Mouse (Mus musculus) midbrain, postnatal 0 days (tissue): ENCODE measurements around the gene Dnah11. TPM values are rescaled to one million over a fixed set of nuclear protein-coding genes. Genes with fewer than 3 reads are reported as not detected.

Experiments
- ATAC-seq: fragments of 200-750 bp; cut with Nextera tagmentation; 2 replicates; pipeline ENCODE4 v1.8.0; 2017; ENCODE audit warnings: moderate number of reproducible peaks, mild to moderate bottlenecking, moderate TSS enrichment, moderate library complexity; ENCODE audit not compliant: low FRiP score
- DNase-seq: peaks from one replicate; pipeline ENCODE4 v3.0.0-alpha.2; 2015; ENCODE audit warnings: low spot score
- H3K27ac ChIP-seq: fragments of 300-500 bp; sonication (generic); 2 replicates; pipeline ENCODE4 v1.5.1; 2014; ENCODE audit warnings: low read depth, mild to moderate bottlenecking, low read length, mixed read lengths
- H3K27me3 ChIP-seq: fragments of 300-500 bp; sonication (generic); 2 replicates; pipeline ENCODE4 v1.6.1; 2014; ENCODE audit warnings: low read length, control low read depth, mixed read lengths; ENCODE audit not compliant: insufficient read depth
- H3K36me3 ChIP-seq: fragments of 300-500 bp; sonication (generic); 2 replicates; pipeline ENCODE4 v1.6.1; 2014; ENCODE audit warnings: low read length, control low read depth, mixed read lengths; ENCODE audit not compliant: insufficient read depth
- H3K4me1 ChIP-seq: fragments of 300-500 bp; sonication (generic); 2 replicates; pipeline ENCODE4 v1.6.1; 2014; ENCODE audit warnings: mild to moderate bottlenecking, control low read depth, antibody characterized with exemption, low read length, mixed read lengths; ENCODE audit not compliant: insufficient read depth
- H3K4me2 ChIP-seq: fragments of 300-500 bp; sonication (generic); 2 replicates; pipeline ENCODE4 v1.6.1; 2014; ENCODE audit warnings: low read depth, mild to moderate bottlenecking, low read length, mixed read lengths; ENCODE audit not compliant: poor library complexity, severe bottlenecking
- H3K4me3 ChIP-seq: fragments of 300-500 bp; sonication (generic); 2 replicates; pipeline ENCODE4 v1.5.1; 2014; ENCODE audit warnings: low read depth, mild to moderate bottlenecking, low read length, moderate library complexity
- H3K9ac ChIP-seq: fragments of 300-500 bp; sonication (generic); replicated peaks from 2 replicates; pipeline ENCODE4 v1.6.1; 2014; ENCODE audit warnings: mild to moderate bottlenecking, low read length, moderate library complexity, mixed read lengths; ENCODE audit not compliant: poor library complexity, severe bottlenecking
- H3K9me3 ChIP-seq: fragments of 300-500 bp; sonication (generic); 2 replicates; pipeline ENCODE4 v1.6.1; 2016; ENCODE audit warnings: low read length, control low read depth
- CTCF ChIP-seq: IDR thresholded peaks from 2 replicates; pipeline ENCODE4 v1.5.1; 2016; ENCODE audit warnings: antibody characterized with exemption, mild to moderate bottlenecking
- WGBS: fragments of 180-500 bp; shearing (Covaris S2); extraction: QIAGEN DNeasy Blood & Tissue Kit; methylation state at CpG from one replicate; pipeline ENCODE4 v1.1.7; 2014; 5-methylcytosine and 5-hydroxymethylcytosine counted together
- polyA plus RNA-seq: library from polyadenylated mRNA; unstranded; fragments of >200 nt; fragmentation: Nextera tagmentation; extraction: Ambion mirVana; gene quantifications from 2 replicates; pipeline ENCODE4 v1.2.1, GENCODE M21; 2015
- total RNA-seq: library from RNA; depleted of rRNA; stranded (reverse); fragments of >200 nt; gene quantifications from 2 replicates; pipeline ENCODE4 v1.2.3, GENCODE M21; 2014

Dnah11 gene
- total and polyA plus RNA-seq, 2 experiments from 2014 or later = 0.25 to 1.4 TPM

DNA sequence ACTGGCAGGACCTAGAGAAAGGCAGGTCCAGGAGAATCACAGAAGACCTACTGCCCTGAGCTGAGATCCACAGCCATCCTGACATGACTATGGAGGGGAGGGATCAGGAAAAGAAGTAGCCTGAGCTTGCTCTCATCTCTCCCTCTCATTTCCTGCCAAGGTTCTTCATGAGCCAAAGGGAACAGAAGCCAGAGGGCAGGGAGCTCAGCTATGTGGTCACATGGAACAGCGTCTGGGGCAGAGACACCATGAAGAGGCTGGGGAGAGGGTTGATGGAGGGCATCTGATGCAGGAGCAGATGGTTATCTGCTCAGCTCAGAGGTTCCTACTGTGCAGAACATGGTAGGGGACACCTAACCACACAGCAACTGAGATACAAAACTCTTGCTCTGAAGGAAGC, 163.9 kb downstream of the Dnah11 start:
- Histone ChIP-seq H3K4me2 (no peak overlapping the region), H3K36me3 (no peaks in the 10 kb centered on the region), H3K4me3 (no peak overlapping the region), H3K9me3 (no peaks in the 10 kb centered on the region), H3K9ac (no peak overlapping the region), H3K27me3 (no peaks in the 10 kb centered on the region), H3K4me1 (no peaks in the 10 kb centered on the region), H3K27ac (no peak overlapping the region)
- 90% methylated on average over 1 of the region's 1 CpGs for WGBS
- ATAC-seq (no peak), DNase-seq (no peak)
- no peak for TF ChIP-seq CTCF

DNA sequence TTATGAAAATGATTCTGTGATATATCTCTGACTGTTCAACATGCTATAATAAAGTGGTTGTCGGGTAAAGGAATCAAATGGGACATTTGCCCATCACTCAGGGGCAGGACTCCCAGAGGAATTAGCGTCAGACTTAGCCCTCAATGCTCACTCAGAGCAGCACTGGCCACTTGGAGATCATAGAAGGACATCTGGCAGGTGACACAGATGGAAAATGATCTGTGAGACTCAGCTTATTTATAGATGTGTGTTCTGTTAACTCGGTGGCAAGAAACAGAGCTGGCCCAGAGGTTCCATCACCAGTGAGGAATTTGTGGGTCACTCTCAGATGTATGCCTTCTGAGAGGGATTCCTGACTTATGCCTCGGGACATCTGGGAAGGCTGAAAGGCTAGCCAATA, 173.1 kb downstream of the Dnah11 start:
- Histone ChIP-seq H3K9me3 (no peaks in the 10 kb centered on the region), H3K4me2 (no peak overlapping the region), H3K4me3 (no peak overlapping the region), H3K9ac (no peak overlapping the region), H3K27ac (no peak overlapping the region), H3K4me1 (no peaks in the 10 kb centered on the region), H3K27me3 (no peaks in the 10 kb centered on the region), H3K36me3 (no peaks in the 10 kb centered on the region)
- ATAC-seq (no peak), DNase-seq (no peak)
- no peak for TF ChIP-seq CTCF
- 82% methylated on average over 4 of the region's 4 CpGs for WGBS

DNA sequence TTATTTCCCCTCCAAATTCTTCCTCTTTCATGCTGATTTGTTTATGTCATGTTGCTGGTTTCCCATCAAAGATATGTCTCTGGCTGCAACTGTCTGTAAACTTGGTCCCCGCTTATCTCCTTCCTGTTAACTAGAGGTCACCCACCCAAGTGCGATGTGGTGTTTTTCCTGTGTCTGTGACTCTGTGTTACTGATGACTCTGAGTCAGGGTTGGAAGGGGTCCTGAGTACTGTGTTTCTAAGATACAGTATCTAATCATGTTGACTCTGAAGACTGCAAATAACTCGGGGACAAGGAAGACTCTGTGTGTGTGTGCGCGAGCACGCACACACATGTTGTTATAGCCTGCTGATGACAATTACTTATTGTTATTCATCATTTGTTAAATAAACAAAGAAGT, 179.9 kb downstream of the Dnah11 start:
- TF ChIP-seq CTCF = no peak
- H3K4me3 ChIP-seq = no peak overlapping the region

DNA sequence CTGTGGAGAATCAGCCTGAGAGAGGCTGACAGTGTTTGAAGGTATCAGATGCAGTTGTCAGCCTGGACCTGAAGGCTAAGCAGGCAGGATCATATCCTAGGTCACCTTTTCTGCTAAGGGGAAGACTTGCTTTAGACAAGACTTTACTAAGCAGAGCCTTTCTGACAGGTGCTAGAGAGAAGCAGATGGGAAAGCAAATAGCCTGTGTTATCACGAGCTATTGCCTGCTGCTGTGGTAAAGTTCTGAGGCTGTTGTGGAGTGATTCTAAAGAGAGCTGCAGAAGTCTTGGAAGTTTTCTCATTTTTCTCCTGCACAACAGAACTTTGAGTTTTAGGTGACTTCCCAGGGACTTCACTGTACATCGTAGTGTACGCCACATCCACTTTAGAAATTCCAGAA, 185.0 kb downstream of the Dnah11 start:
- ATAC-seq = no peak
- Histone ChIP-seq H3K4me2 (no peak overlapping the region), H3K4me1 (no peaks in the 10 kb centered on the region), H3K36me3 (no peaks in the 10 kb centered on the region), H3K27me3 (no peaks in the 10 kb centered on the region), H3K9me3 (no peaks in the 10 kb centered on the region), H3K9ac (no peak overlapping the region), H3K4me3 (no peak overlapping the region), H3K27ac (no peak overlapping the region)
- TF ChIP-seq CTCF = no peak
- DNase-seq = no peak
- 93% methylated on average over 3 of the region's 3 CpGs for WGBS

More for the DNA sequence above, 179.9 kb downstream of the Dnah11 start:
- no peak overlapping the region for H3K27ac ChIP-seq
- H3K27me3 ChIP-seq = no peaks in the 10 kb centered on the region
- no peaks in the 10 kb centered on the region for H3K36me3 ChIP-seq
- ATAC-seq = no peak
- WGBS = 90% methylated on average over 6 of the region's 6 CpGs
- DNase-seq = no peak
- H3K4me2 ChIP-seq = no peak overlapping the region
- no peaks in the 10 kb centered on the region for H3K9me3 ChIP-seq
- no peak overlapping the region for H3K9ac ChIP-seq
- H3K4me1 ChIP-seq = no peaks in the 10 kb centered on the region

DNA sequence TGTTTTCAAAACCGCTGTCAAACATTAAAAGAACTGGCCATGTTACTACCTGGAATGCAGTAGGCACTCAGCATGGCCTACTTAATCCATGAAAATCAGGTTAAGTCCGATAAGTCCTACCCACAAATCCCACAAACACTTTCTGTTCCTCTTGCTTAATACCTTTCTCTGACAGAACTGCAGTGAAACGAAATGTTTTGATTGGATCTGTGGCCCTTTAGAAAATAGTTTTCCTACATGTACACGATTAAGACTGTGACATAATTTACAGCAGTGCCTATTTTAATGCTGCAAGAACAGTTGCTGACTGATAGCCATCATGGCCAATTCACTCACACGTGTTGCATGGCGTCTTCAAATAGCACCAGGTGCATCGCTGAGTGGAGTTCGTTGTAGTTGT, 186.9 kb downstream of the Dnah11 start:
- ATAC-seq (no peak), DNase-seq (no peak)
- H3K4me1 ChIP-seq = no peaks in the 10 kb centered on the region
- WGBS = 86% methylated on average over 8 of the region's 8 CpGs
- H3K9me3 ChIP-seq = no peaks in the 10 kb centered on the region
- no peak overlapping the region for H3K27ac ChIP-seq
- H3K4me2 ChIP-seq = no peak overlapping the region
- no peak overlapping the region for H3K9ac ChIP-seq
- H3K27me3 ChIP-seq = no peaks in the 10 kb centered on the region
- TF ChIP-seq CTCF = no peak
- H3K4me3 ChIP-seq = no peak overlapping the region
- H3K36me3 ChIP-seq = no peaks in the 10 kb centered on the region

DNA sequence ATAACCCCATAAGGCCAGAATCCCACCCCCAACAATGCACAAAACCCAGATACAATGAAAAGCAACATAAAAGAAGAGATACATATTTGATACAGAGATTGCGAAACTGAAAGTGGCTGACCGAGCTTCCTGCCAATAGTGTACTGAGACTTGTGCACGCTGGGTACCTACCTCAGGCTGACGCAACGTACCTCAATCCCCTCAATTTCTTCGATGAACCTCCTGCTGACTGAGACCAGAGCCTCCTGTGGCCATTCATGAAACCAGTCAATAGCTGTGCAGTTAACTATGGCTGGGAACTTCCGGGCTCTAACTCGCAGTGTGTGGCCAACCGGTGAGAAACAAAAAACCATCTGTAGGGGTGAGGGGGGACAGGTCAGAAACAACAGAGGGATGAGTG, 203.9 kb downstream of the Dnah11 start:
- Histone ChIP-seq H3K36me3 (no peaks in the 10 kb centered on the region), H3K27ac (no peak overlapping the region), H3K9ac (no peak overlapping the region), H3K4me1 (no peaks in the 10 kb centered on the region), H3K4me3 (no peak overlapping the region), H3K27me3 (no peaks in the 10 kb centered on the region; the same call in 1 of the 2 replicates), H3K9me3 (no peaks in the 10 kb centered on the region), H3K4me2 (no peak overlapping the region)
- ATAC-seq (no peak), DNase-seq (no peak)
- TF ChIP-seq CTCF = no peak
- WGBS = 48% methylated on average over 9 of the region's 9 CpGs
